Mouse (Mus musculus) left cerebral cortex, adult 11 months (tissue): Measurements from ENCODE around the gene Prmt2.
A peak's percentile ranks its signal among the peaks of the same experiment; 100 is the strongest.

ENCODE experiments used
- DNase-seq: peaks from one replicate; pipeline ENCODE4 v3.0.0; 2022; ENCODE audit warnings: low spot score

The Prmt2 gene

DNA sequence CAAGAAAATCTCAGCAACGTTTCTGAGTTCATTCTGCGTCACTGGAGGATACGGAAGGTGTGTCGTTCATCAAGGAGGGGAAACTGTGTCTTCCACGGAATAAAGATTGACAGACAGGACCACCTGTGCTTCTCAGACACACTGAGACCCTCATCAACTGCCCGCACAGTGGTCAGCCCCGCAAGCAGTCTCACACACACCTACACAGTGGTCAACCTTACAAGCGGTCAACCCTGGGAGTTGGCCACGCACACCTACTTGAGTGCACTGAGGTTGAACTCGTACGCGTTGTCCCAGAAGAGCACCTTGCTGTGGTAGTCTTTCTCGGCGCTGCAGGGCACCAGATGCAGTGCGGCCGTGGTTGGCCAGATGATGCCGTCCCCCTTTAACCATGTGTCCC lies 20.6 kb downstream of the Prmt2 start:
- no peak for DNase-seq

DNA sequence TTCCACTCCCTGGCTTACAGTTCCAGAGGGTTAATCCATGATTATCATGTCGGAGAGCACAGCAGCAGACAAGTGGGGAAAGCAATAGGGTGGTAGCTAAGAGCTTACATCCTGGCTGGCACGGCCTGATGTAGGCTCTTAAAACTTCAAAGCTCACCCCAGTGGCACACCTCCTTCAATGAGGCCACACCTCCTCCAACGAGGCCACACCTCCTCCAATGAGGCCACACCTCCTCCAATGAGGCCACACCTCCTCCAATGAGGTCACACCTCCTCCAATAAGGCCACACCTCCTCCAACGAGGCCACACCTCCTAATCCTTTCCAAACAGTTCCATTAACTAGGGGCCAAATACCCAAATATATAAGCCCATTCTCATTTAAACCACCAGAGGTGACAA lies 23.5 kb downstream of the Prmt2 start:
- DNase-seq, result no peak

DNA sequence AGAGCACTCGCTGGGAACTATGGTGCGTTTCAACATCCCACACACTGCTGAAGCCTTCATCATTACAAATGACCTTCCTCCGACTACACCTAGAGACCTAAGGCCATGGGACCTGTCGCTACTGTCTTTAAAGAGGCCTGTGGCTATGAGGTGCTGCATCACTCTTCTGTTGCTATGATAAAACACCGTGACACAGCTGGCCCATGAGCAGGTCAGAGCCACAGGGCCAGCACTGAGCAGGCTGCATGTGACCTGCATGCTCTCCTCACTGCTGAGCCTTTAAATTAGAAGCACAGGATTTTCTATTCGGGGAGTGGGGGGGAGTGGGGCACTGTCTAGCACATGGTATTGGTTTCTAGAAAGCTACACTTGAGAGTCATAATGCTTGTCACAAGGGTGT lies 25.5 kb downstream of the Prmt2 start:
- no peak for DNase-seq

DNA sequence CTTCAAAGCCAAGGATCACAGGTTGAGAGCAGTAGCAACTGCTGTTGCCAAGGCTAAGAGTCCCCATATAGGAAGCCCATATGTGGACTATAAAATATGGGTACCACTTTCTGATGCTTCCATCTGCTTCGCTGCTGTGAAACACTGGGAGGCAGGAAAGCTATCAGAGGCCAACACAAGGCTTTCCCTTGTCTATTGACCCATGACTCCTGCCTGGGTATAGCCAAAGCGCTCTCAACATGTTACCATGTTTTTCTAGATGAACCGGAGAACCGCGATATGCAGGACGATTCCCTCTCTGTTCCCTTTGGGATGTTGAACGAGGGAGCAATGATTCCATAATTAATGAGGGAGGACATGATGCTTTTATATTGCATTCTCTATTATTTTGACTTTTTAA lies 26.9 kb downstream of the Prmt2 start:
- DNase-seq, result no peak

DNA sequence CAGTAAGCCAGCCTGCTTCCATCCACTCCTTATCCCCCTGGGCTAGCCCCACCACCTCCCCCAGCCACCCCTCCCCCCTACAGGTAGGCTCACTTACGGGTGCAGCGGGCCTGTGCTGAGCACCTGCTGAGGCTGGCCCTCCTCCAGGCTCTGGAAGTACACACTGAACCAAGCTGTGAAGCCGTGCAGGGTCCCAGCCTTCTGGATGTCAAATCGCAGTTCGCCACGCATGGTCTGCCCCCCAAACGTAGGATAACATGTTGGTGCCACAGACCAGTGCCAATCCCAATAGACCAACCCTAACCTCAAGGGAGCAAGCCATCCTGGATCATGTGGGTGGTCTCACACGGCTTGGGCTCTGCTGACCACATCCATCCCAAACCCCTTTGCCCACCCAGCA lies 28.4 kb downstream of the Prmt2 start:
- no peak for DNase-seq

DNA sequence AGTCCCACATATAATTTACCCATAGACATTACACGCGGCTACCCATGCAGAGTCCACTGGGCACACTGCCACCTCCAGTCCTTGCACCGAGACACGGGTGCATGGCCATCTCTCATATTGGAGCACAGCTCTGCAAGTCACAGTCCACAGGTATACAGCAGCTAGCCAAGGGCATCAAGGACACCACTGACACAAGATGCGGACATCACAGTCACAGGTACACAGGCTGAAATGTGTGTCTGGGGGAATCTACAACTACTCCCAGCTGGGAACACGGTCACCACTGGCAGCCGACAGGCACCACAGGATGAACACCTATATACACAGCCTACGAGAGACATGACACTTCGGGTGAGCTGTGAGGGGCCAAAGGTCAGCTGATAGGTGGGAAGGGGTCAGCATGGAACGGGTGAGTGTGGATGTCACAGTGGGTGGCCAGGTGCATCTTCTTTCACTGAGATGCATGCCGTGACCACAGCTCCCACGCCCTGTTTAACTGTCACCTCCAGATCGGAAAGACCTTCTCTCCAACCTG lies 30.3 kb downstream of the Prmt2 start:
- no peak for DNase-seq

DNA sequence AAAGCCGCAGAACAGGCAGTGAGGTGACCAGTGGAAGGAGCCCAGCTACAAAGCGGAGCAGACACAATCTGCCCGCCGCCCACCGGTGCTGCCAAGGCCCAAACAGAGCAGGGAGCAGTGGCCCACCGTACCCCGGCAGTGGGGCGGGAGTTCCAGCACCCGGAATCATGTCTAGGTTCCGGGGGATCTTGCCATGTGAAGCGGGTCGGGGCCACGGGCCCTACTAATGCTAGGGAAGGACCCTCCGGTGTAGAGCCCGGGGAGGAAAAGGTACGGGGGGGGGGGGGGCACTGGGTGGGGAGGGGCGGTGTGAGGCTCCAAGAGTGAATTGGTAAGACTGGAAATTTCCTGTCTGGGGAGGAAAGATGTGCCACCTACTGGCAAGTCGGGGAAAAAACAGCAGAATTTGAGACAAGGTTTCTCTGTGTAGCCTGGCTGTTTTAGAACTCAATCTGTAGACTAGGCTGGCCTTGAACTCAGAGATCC lies 33.8 kb downstream of the Prmt2 start:
- DNase-seq, result no peak

DNA sequence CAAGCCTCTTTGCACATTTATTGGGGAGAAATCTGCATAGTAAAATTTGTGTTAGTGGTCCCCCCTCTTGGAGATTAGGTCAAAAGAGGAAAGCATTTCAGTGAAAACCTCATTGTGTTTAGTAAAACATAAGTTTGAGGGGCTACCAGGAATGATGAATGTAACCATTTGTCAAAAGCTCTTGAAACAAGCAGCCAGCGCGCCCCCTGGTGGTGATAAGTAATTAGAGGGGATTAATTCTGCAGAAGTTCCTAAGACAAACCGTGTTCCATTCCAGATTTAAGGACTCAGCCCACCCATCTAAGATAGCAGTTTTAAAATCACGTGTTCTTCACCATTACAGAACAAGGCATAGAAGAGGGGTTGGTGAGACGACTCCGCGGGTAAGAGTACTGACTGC lies 35.7 kb downstream of the Prmt2 start:
- DNase-seq, result peak; percentile 30

DNA sequence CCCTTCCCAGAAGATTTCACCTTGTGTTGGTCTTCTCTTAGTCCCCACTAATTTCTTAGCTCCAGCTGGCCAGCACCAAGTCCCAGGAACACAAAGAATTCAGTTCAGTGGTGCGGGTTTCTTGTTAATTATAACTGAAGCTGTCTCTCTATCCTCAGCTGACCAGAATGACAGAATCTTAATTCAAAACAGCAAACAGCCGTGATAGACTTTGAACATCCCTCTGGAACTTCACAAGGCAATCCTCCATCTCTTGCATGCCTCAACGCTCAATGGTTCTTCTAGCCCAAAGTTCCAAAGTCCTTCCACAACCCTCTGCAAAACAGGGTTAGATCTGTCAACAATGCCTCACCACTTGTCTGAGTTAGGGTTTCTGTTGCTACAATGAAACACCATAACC lies 36.2 kb downstream of the Prmt2 start:
- no peak for DNase-seq

DNA sequence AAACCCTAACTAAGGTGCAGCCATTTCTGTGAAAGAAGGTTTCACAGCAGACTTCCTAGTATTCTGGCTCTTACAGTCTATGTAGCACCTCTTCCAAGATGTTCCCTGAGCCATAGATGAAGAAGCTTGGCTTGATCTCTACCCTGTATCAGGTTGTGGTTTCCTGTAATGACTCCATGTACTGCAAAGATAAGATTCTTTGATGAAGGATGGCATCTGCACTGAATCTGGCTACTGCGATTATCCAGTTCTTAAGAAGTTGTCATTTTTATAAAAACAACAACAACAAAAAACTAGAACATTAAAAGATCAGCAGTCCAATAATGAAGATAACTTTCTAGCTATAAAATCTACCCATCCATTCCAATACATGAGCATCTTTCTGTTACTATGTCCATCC lies 49.7 kb downstream of the Prmt2 start:
- DNase-seq, result no peak

DNA sequence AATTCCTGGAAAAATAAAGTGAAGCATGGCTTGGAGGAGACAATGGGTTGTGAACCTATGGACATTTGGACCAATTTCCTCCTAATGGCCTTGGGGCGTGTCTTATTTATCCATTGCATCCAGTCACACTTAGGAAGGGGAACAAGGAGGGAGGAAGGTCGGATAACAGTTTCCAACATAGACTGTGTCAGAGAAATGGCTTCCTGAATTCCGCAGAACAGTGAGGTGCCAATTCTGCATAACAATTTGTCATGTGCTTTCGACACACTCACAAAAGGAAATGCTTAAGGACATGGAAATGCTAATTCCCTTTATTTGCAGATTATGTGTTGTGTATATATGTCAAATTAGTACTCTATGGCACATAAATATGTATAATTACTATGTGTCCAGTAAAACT lies 52.4 kb downstream of the Prmt2 start:
- no peak for DNase-seq

DNA sequence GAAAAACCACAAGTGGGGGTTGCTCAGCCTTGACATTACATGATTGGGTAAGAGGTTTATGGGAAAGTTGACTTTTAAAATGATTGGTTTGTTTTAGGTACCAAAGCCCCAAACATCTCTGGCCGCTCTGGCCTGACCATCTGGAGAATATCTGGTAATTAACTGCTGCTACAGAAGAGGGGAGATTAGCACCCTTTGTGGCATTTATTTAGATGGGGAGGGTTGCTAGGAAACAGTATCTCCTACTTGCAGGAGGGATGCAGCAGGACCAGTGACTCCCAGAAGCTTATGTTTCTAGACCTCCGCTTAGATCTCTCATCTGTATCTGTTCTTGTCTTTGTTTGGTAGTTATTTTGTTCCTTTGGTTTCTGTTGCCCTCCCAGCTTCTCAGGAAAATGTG lies 62.8 kb downstream of the Prmt2 start:
- no peak for DNase-seq

DNA sequence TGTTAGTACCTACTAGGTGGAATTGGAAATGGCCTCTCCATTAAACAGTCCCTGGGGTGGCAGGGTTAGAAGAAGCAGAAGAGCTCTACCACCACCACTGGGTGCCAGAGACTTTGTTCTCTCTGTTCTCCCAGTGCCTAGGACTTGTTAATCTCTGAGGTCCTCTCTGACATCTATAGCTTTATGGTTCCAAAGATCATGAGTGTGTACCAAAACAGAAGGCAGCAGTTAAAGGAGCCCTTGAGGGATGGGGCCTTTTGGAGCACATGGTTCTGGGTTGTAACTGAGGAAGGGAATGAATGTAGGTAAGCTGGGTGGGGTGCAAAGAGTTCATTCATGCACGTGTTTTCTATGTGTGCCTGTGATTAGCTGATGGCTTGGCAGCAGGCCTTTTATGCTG lies 79.7 kb downstream of the Prmt2 start:
- no peak for DNase-seq

DNA sequence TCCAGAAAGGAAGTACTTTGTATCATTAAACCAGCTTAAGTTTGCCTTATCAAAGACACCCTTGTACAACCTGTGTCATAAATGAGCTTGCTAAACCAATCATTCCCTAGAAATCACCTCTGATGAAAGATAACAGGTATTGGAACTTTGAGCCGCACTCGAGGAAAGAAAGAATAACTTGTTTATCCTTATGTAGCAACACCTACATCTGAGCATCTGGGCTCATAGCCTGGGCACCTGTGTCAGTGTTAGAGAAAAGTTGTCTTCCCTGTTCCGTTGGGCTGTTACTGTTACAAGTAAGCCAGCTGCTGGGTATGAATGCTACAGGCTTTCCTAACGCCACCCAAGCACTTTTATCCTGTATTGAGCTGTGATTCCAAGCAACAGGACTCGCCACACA lies 80.1 kb downstream of the Prmt2 start:
- DNase-seq, result no peak
